Mouse (Mus musculus) layer of hippocampus, adult 9-10 months (tissue): Measurements from ENCODE around the gene Gm5155.
"Not testable (repeated sequence)": the region's sequence is repeated elsewhere in the genome, so short reads cannot be mapped to it uniquely, and the experiment has no call there.

Experiments
- DNase-seq: peaks from one replicate; pipeline ENCODE4 v3.0.0; 2022; ENCODE audit warnings: low spot score

Gene Gm5155

DNA sequence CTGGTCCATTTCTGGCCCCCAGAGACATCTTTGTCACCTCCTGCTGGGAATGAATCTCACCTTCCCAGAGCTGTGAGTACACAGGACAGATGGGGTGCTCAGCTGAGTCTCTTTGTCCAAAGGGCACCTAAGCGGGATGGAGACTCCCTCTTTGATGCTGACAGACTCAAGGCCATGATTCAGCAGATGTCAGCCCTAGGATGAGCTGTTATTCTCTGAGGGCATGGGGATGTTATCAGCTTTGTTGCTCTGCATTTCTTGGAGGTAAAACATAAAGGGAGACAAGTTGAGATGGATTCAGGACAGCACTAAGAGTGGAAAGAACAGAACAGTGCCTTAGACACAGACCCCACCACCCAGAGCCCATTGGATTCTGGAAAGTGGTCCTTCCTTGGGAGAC, at the start of gene Gm5155:
Gene Gm5155 (plus strand): TSS at position 301 of the 400 bp plus-strand sequence.
- DNase-seq: no peak

GRCm38 (mm10) chr7:17870776-17871175, 791 bp upstream of the Gm5155 start:
- no peak for DNase-seq

DNA sequence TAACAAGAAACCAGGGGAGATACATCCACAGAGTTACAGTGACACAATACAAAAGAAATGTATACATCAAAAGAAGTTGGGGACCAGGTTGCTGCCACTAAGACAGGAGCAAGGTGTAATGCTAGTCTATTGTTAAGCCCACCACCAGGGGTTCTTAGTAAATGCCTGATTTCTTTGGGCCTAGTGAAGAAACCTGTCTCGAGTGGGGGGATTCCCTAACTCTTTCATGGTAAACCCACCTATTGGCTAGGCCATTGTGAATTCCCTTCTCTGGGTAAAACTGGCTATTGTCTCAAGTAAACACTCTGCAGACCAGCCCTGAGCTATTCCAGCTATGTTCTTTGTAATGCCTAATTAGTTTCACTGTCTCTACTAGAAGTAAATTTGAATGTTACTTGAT, 23.8 kb downstream of the Gm5155 start:
- DNase-seq: not testable (repeated sequence)

DNA sequence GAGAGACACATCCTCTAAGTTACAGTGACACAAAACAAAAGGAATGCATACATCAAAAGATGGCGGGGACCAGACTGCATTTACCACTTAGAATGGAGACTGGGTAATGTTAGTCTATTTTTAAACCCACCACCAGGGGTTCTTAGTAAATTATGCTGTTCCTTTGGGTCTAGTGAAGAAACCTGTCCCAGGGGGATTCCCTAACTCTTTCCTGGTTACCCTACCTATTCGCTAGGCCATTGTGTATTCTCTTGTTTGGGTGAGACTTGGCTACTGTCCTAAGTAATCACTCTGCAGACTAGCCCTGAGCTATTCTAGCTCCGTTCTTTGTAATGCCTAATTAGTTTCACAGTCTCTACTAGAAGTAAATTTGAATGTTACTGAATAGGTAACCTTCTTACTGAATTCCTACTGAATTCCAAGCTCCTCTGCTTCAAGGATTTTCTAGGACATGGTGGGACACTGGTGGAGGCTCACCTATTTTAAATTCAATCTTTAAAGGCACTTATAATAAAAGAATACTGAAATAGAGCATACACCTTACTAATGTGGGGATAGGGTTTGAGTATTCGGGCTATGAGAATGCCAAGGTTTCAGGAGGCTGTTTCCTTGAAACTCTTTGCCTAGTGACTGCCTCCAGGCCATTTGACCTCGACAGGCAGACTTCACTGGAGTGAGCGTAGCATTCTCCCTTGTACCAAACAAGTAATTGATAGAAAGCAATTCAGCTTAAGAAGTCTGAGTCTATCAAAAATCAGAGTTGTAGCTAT, 31.8 kb downstream of the Gm5155 start:
- DNase-seq: no peak
